Mouse (Mus musculus): ENCODE data around the gene Slc46a3.

DNA sequence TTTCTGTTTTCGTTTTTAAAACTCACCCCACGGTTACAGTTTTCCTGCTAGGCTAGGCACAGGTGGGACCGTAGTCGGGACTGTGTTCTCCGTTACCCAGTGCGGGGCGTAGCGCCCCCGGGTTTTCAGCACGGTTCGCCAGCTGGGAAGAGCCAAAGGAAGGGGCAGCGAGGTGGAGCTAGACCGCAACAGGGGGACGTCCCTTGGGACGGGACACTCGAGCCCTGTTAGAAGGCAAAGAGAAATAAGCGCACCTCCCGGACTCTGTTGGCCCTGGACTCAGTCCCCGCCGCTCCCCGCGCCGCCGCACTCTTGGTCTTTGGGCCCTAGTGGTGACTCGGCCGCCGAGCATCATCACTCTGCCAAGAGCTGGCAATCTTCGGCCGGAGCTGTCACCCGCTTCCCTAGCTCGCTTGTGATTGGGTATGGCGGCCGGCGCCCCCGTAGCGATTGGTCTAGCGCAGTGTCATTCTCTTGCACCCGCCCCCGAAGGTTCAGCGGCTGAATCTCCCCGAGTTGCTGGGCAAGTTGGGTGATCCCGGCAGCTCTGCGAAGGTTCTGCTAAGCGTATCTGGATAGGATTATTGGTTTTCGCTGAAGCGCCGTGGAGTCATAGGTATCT is at the start of gene Slc46a3:
- TF ChIP-seq POLR2A (IDR thresholded peaks at IDR 0.05; ENCODE audit: control insufficient read depth, extremely low read depth, insufficient read depth, low read length, poor library complexity) (peak; percentile 52; the same call in 1 of the 2 replicates), CTCF (IDR thresholded peaks at IDR 0.05; ENCODE audit: borderline replicate concordance, control insufficient read depth, extremely low read depth, insufficient read depth, low read length, poor library complexity) (peak; percentile 71; the same call in 1 of the 2 replicates)
